Mouse (Mus musculus) small intestine, adult 2 months (tissue): Measurements from ENCODE around the gene Dclk2. TPM values are rescaled to one million over a fixed set of nuclear protein-coding genes. Genes with fewer than 3 reads are reported as not detected.

Experiments
- H3K27ac ChIP-seq: fragments of 200-500 bp; 2 replicates; pipeline ENCODE4 v1.5.1; 2012; ENCODE audit warnings: low read depth, low read length, control low read depth, inconsistent platforms; ENCODE audit not compliant: insufficient read depth
- H3K27me3 ChIP-seq: fragments of 200-500 bp; 2 replicates; pipeline ENCODE4 v1.6.1; 2012; ENCODE audit warnings: mild to moderate bottlenecking, moderate library complexity, low read length, inconsistent platforms; ENCODE audit not compliant: control insufficient read depth, insufficient read depth
- H3K36me3 ChIP-seq: fragments of 200-500 bp; 2 replicates; pipeline ENCODE4 v1.6.1; 2012; ENCODE audit warnings: mild to moderate bottlenecking, low read length, control low read depth, inconsistent platforms; ENCODE audit not compliant: control insufficient read depth, insufficient read depth
- H3K4me1 ChIP-seq: fragments of 200-500 bp; 2 replicates; pipeline ENCODE4 v1.6.1; 2012; ENCODE audit warnings: low read length, inconsistent platforms, mixed read lengths; ENCODE audit not compliant: control insufficient read depth, insufficient read depth, insufficient read length
- H3K4me3 ChIP-seq: fragments of 200-500 bp; 2 replicates; pipeline ENCODE4 v1.5.1; 2012; ENCODE audit warnings: low read depth, mild to moderate bottlenecking, control low read depth, inconsistent platforms, low read length, moderate library complexity
- CTCF ChIP-seq: fragments of 200-500 bp; IDR thresholded peaks from 2 replicates; pipeline ENCODE4 v1.5.1; 2012; ENCODE audit warnings: low read depth, mild to moderate bottlenecking, control low read depth, inconsistent platforms, low read length, moderate library complexity, mixed read lengths; ENCODE audit not compliant: insufficient replicate concordance, insufficient read length; ENCODE audit errors: extremely low read depth
- POLR2A ChIP-seq: fragments of 200-500 bp; IDR thresholded peaks from 2 replicates; pipeline ENCODE4 v1.6.1; 2012; ENCODE audit warnings: low read depth, mild to moderate bottlenecking, control low read depth, inconsistent platforms, low read length, moderate library complexity
- WGBS: fragments of 180-500 bp; shearing (Covaris S2); methylation state at CpG from one replicate; pipeline ENCODE4 v1.1.7; 2018; 5-methylcytosine and 5-hydroxymethylcytosine counted together
- polyA plus RNA-seq: library from polyadenylated mRNA; depleted of rRNA; stranded (reverse); fragments of >200 nt; gene quantifications from 2 replicates; pipeline ENCODE4 v1.2.3, GENCODE M21; 2012; rRNA removed

The Dclk2 gene
- polyA plus RNA-seq, 1 experiment, result 2.4 TPM

DNA sequence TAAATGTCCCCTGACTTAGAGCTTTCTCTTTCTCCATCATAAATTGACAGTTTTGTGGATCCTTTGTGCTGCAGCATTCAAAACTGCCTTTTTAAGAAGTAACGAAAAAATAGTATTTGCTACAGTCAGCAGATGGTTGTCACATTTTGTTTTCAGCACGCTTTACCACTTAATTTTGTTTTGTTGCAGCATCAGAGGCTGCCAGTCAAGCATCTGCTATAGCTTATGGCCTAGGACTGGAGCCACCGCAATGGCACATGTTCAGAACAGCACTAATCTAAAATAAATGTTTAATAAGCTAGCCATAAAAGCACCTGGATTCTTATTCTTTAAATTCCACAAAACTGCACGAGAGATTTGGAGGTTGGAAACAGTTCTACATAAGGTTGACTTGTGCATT is 175.3 kb downstream of the Dclk2 start:
- 76% methylated on average over 4 of the region's 4 CpGs for WGBS
- H3K27ac ChIP-seq, result no peak overlapping the region
- no peaks in the 10 kb centered on the region for H3K4me1 ChIP-seq

GRCm38 (mm10) chr3:86739745-86740144 is 180.9 kb downstream of the Dclk2 start:
- Histone ChIP-seq H3K27ac (no peak overlapping the region), H3K27me3 (no peaks in the 10 kb centered on the region), H3K4me1 (no peaks in the 10 kb centered on the region), H3K36me3 (peaks cover 20% of the 10 kb centered on the region), H3K4me3 (no peak overlapping the region)
- 92% methylated on average over 4 of the region's 4 CpGs for WGBS
- TF ChIP-seq POLR2A (no peak), CTCF (no peak)

More for the DNA sequence above, 175.3 kb downstream of the Dclk2 start:
- Histone ChIP-seq H3K36me3 (peaks cover 17% of the 10 kb centered on the region), H3K4me3 (no peak overlapping the region), H3K27me3 (no peaks in the 10 kb centered on the region)
- no peak for TF ChIP-seq POLR2A
- TF ChIP-seq CTCF, result no peak

GRCm38 (mm10) chr3:86738831-86739230 is 181.8 kb downstream of the Dclk2 start:
- no peak overlapping the region for H3K27ac ChIP-seq
- H3K4me1 ChIP-seq, result no peaks in the 10 kb centered on the region
- H3K4me3 ChIP-seq, result no peak overlapping the region
- 85% methylated on average over 3 of the region's 3 CpGs for WGBS
- no peaks in the 10 kb centered on the region for H3K27me3 ChIP-seq
- peaks cover 18% of the 10 kb centered on the region for H3K36me3 ChIP-seq
- no peak for TF ChIP-seq CTCF
- TF ChIP-seq POLR2A, result no peak

Other genes starting within 250 kb of the Dclk2 start
- gene Cd1d1, start 78.6 kb upstream of the Dclk2 start, polyA plus RNA-seq, result 2.2 and 2.3 TPM in 2 replicates